Mouse (Mus musculus) kidney, embryonic 15.5 days (tissue): Measurements from ENCODE around the gene Plod1. TPM values are rescaled to one million over a fixed set of nuclear protein-coding genes. Genes with fewer than 3 reads are reported as not detected.
A peak's percentile ranks its signal among the peaks of the same experiment; 100 is the strongest.

Source experiments
- ATAC-seq: fragments of 200-750 bp; cut with Nextera tagmentation; replicated peaks from 2 replicates; pipeline ENCODE4 v1.8.0; 2017; ENCODE audit warnings: moderate TSS enrichment; ENCODE audit not compliant: low FRiP score
- H3K27ac ChIP-seq: fragments of 300-500 bp; sonication (generic); 2 replicates; pipeline ENCODE4 v1.5.1; 2015; ENCODE audit warnings: mild to moderate bottlenecking, inconsistent platforms
- H3K27me3 ChIP-seq: fragments of 300-500 bp; sonication (generic); 2 replicates; pipeline ENCODE4 v1.6.1; 2015; ENCODE audit warnings: inconsistent platforms
- H3K36me3 ChIP-seq: fragments of 300-500 bp; sonication (generic); 2 replicates; pipeline ENCODE4 v1.6.1; 2015; ENCODE audit warnings: inconsistent platforms
- H3K4me1 ChIP-seq: fragments of 300-500 bp; sonication (generic); 2 replicates; pipeline ENCODE4 v1.6.1; 2015; ENCODE audit warnings: inconsistent platforms
- H3K4me2 ChIP-seq: fragments of 300-500 bp; sonication (generic); 2 replicates; pipeline ENCODE4 v1.6.1; 2015; ENCODE audit warnings: moderate library complexity, mild to moderate bottlenecking, inconsistent platforms
- H3K4me3 ChIP-seq: fragments of 300-500 bp; sonication (generic); replicated peaks from 2 replicates; pipeline ENCODE4 v1.5.1; 2015; ENCODE audit warnings: mild to moderate bottlenecking, inconsistent platforms
- H3K9ac ChIP-seq: fragments of 300-500 bp; sonication (generic); 2 replicates; pipeline ENCODE4 v1.6.1; 2015; ENCODE audit warnings: mild to moderate bottlenecking, inconsistent platforms
- H3K9me3 ChIP-seq: fragments of 300-500 bp; sonication (generic); replicated peaks from 2 replicates; pipeline ENCODE4 v1.6.1; 2016; ENCODE audit warnings: inconsistent platforms
- WGBS: fragments of 180-500 bp; shearing (Covaris S2); methylation state at CpG from one replicate; pipeline ENCODE4 v1.1.7; 2015; ENCODE audit warnings: mixed read lengths; 5-methylcytosine and 5-hydroxymethylcytosine counted together
- polyA plus RNA-seq: library from polyadenylated mRNA; unstranded; fragments of >200 nt; fragmentation: Nextera tagmentation; extraction: Ambion mirVana; gene quantifications from 2 replicates; pipeline ENCODE4 v1.2.1, GENCODE M21; 2015

Plod1 gene
- polyA plus RNA-seq, 1 experiment from 2014 or later, result 56.0 TPM

GRCm38 (mm10) chr4:147959881-147960831 is 23.6 kb upstream of the Plod1 start:
- Histone ChIP-seq H3K9ac (no peak overlapping the region), H3K27ac (no peak overlapping the region), H3K4me1 (no peaks in the 10 kb centered on the region), H3K4me2 (no peak overlapping the region), H3K9me3 (no peaks in the 10 kb centered on the region), H3K4me3 (no peak overlapping the region), H3K27me3 (no peaks in the 10 kb centered on the region), H3K36me3 (no peaks in the 10 kb centered on the region)
- 38% methylated on average over 6 of the region's 6 CpGs for WGBS
- ATAC-seq, result 0 out of 2 replicates have a peak, but pooled peaks have one; percentile 63

GRCm38 (mm10) chr4:147957141-147957540 is 20.6 kb upstream of the Plod1 start:
- no peaks in the 10 kb centered on the region for H3K9me3 ChIP-seq
- no peaks in the 10 kb centered on the region for H3K36me3 ChIP-seq
- H3K4me1 ChIP-seq, result no peaks in the 10 kb centered on the region
- 42% methylated on average over 11 of the region's 11 CpGs for WGBS
- no peak overlapping the region for H3K27ac ChIP-seq
- no peak overlapping the region for H3K4me2 ChIP-seq
- no peak overlapping the region for H3K9ac ChIP-seq
- ATAC-seq, result no peak
- no peaks in the 10 kb centered on the region for H3K27me3 ChIP-seq
- no peak overlapping the region for H3K4me3 ChIP-seq

- H3K36me3 ChIP-seq, result peaks cover 7% of the 10 kb centered on the region
- H3K4me1 ChIP-seq, result no peaks in the 10 kb centered on the region
- WGBS, result 11% methylated on average over 4 of the region's 4 CpGs
- no peak overlapping the region for H3K27ac ChIP-seq
- no peak overlapping the region for H3K9ac ChIP-seq
- no peaks in the 10 kb centered on the region for H3K9me3 ChIP-seq
- no peaks in the 10 kb centered on the region for H3K27me3 ChIP-seq
- H3K4me2 ChIP-seq, result no peak overlapping the region
- H3K4me3 ChIP-seq, result no peak overlapping the region
- no peak for ATAC-seq
Measured at GRCm38 (mm10) chr4:147953590-147953989, 17.0 kb upstream of the Plod1 start.

- H3K4me2 ChIP-seq, result no peak overlapping the region
- ATAC-seq, result no peak
- H3K9ac ChIP-seq, result no peak overlapping the region
- H3K27ac ChIP-seq, result no peak overlapping the region
- 60% methylated on average over 2 of the region's 2 CpGs for WGBS
- no peaks in the 10 kb centered on the region for H3K9me3 ChIP-seq
- H3K27me3 ChIP-seq, result no peaks in the 10 kb centered on the region
- H3K4me1 ChIP-seq, result peaks cover 10% of the 10 kb centered on the region
- peaks cover 64% of the 10 kb centered on the region for H3K36me3 ChIP-seq
- H3K4me3 ChIP-seq, result no peak overlapping the region
Measured at GRCm38 (mm10) chr4:147947511-147947910, 10.9 kb upstream of the Plod1 start.

GRCm38 (mm10) chr4:147943005-147943404 is 6.4 kb upstream of the Plod1 start:
- Histone ChIP-seq H3K9ac (no peak overlapping the region), H3K36me3 (peaks cover 53% of the 10 kb centered on the region), H3K4me3 (peak overlapping the region; percentile 94; the same call in 1 of the 2 replicates), H3K4me2 (peak overlapping the region; percentile 99; the same call in 1 of the 2 replicates), H3K27me3 (no peaks in the 10 kb centered on the region), H3K4me1 (peaks cover 48% of the 10 kb centered on the region), H3K9me3 (no peaks in the 10 kb centered on the region), H3K27ac (no peak overlapping the region)
- WGBS, result 97% methylated on average over 1 of the region's 1 CpGs
- ATAC-seq, result no peak

DNA sequence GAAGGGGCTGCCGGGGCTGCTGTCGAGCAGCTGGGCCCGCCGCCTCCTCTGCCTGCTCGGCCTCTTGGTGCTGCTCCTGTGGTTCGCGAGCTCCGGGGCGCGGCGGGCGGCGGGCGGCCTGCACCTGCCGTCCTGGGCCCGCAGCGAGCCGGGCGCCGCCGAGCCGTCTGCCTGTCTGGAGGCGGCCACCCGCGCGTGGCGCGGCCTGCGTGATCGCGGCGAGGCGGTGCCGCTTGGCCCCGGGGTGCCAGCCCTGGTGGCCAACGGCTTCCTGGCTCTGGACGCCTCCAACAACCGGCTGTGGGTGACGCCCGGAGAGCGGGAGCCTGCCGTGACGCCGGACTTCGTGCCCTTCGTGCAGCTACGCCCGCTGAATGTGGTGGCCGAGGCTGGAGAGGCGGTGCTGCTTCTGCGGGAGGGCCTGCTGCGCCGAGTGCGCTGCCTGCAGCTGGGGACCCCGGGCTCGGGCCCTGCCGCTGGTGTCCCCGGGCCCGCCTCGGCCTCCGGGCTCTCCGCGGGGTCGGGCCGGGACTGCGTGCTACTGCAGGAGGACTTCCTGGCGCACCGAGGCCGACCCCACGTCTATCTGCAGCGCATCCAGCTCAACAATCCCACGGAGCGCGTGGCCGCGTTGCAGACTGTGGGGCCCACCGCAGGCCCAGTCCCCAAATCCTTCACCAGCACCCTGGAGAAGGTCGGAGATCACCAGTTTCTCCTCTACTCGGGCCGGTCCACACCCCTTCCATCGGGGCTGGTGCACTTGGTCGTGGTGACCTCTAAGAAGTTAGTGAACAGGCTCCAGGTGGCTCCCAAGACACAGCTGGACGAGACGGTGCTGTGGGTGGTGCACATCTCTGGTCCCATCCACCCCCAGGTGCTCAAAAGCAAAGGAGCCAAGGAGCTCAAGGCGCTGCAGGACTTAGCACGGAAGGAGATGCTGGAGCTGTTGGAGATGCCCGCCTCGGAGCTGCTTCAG is 4.8 kb upstream of the Plod1 start:
- ATAC-seq, result peak; percentile 63
- 6% methylated on average over 82 of the region's 88 CpGs for WGBS
- peak overlapping the region; percentile 81 for H3K9ac ChIP-seq
- H3K4me1 ChIP-seq, result peaks cover 57% of the 10 kb centered on the region
- peak overlapping the region; percentile 99 for H3K4me2 ChIP-seq
- peak overlapping the region; percentile 88 for H3K27ac ChIP-seq
- no peaks in the 10 kb centered on the region for H3K27me3 ChIP-seq
- H3K9me3 ChIP-seq, result no peaks in the 10 kb centered on the region
- peak overlapping the region; percentile 94 for H3K4me3 ChIP-seq
- peaks cover 36% of the 10 kb centered on the region for H3K36me3 ChIP-seq

DNA sequence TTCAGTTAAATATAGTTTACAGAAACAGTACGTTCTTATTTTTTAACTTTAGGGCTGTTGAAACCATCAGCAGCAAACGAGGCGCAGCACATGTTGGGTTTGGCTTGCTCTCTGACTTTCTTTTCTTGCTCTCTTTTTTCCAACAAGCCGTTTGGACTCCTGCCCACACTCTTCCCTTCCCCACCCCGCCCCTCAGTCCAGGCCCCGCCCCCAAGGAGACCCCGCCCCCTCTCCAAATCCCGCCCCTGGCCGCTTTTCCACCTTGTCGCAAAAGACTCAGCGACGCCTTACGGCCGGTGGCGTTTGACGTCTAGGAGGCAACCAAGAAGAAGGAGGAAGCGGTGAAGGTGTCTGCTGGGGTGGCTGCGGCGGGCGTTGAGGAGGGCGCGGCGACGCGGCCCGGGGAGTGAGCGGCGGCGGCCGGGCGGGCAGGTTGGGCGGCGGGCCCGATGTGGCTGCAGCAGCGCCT is 4.0 kb upstream of the Plod1 start, which contains the start of gene 2510039O18Rik:
TSS of gene 2510039O18Rik (plus strand) at position 320 of the 469 bp plus-strand sequence.
- H3K4me1 ChIP-seq, result peaks cover 63% of the 10 kb centered on the region
- H3K36me3 ChIP-seq, result peaks cover 29% of the 10 kb centered on the region
- H3K4me2 ChIP-seq, result peak within 1 kb of the TSS; percentile 99
- H3K9ac ChIP-seq, result peak within 1 kb of the TSS; percentile 81
- under 1% methylated on average over 35 of the region's 35 CpGs for WGBS
- H3K27me3 ChIP-seq, result no peaks in the 10 kb centered on the region
- peak; percentile 66 for ATAC-seq
- no peaks in the 10 kb centered on the region for H3K9me3 ChIP-seq
- peak within 1 kb of the TSS; percentile 88 for H3K27ac ChIP-seq
- peak within 1 kb of the TSS; percentile 94 for H3K4me3 ChIP-seq

DNA sequence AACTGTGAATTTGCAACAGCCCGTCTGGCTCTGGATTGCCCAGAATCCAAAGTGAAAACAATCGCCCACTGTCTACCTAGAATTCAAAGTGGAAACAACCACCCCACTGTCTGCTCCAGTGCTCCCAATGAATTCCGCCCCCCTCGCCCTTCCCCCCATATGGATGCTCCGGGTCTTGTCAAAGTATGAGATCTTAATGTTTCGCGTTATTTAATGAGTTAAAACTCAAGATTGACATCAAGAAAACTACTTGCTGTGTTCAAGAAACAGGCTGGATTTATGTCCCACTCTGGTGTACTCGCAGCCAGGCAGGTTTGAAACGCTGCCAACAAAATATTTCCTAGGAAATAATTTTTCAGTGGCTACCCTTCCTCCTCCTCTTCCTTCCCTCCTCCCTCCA is 3.5 kb upstream of the Plod1 start:
- Histone ChIP-seq H3K27me3 (no peaks in the 10 kb centered on the region), H3K9ac (no peak overlapping the region), H3K9me3 (no peaks in the 10 kb centered on the region), H3K27ac (peak overlapping the region; percentile 88), H3K4me1 (peaks cover 68% of the 10 kb centered on the region), H3K4me2 (peak overlapping the region; percentile 99), H3K4me3 (peak overlapping the region; percentile 94), H3K36me3 (peaks cover 24% of the 10 kb centered on the region)
- WGBS, result 42% methylated on average over 9 of the region's 9 CpGs
- peak; percentile 1 for ATAC-seq

DNA sequence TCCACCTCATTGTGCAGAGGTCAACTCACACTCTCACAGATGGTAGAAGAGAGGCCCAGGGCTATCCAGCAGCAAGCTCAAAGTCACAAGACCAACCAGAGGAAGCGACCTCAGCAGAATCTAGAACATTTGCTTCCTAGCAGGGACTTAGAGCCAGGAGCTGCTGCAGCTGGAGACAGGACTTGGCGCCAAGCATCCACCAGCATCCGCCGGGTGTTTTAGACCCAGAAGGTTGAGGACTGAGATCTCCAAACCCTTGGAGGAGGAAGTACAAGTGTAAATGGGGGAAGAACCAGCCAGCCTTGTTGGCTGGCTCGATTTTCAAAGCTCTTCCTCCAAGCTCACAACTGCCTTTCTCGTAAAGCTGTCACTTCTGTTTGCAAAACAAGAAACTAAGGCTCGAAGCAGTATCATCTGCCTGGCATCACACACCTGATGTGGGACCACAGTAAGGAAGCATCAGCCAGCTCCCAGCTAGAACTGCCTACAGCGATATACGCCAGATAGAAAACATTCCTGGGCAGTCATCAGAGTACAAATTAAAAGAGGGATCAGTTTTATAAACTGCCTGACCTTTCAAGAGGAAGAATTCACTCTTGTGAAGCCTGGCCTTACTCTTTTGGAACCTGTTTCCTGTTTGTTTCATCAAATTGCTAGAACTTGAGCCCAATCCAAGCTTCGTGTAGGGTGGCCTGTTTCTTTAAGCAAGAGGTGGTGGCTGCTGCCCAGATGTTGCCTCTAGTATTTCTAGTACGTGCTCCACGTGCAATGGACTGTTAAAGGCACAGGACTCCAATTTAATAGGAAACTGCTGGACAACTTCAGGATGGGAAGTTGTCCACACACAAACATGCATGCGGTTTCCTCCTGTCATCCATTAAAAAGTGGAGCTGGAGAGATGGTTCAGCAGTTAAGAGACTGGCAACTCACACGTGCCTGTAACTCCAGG is 1.9 kb upstream of the Plod1 start:
- Histone ChIP-seq H3K4me2 (no peak overlapping the region), H3K27ac (peak overlapping the region; percentile 88), H3K36me3 (peaks cover 7% of the 10 kb centered on the region), H3K4me1 (peaks cover 84% of the 10 kb centered on the region), H3K4me3 (no peak overlapping the region), H3K9ac (no peak overlapping the region), H3K27me3 (no peaks in the 10 kb centered on the region), H3K9me3 (no peaks in the 10 kb centered on the region)
- ATAC-seq, result no peak
- WGBS, result 35% methylated on average over 14 of the region's 14 CpGs

- H3K4me2 ChIP-seq, result peak overlapping the region; percentile 88; the same call in 1 of the 2 replicates
Measured at GRCm38 (mm10) chr4:147937486-147937885, 919 bp upstream of the Plod1 start.

More at GRCm38 (mm10) chr4:147937486-147937885, 919 bp upstream of the Plod1 start:
- no peak overlapping the region for H3K9ac ChIP-seq
- no peaks in the 10 kb centered on the region for H3K9me3 ChIP-seq
- peaks cover 81% of the 10 kb centered on the region for H3K4me1 ChIP-seq
- 66% methylated on average over 5 of the region's 5 CpGs for WGBS
- no peak overlapping the region for H3K4me3 ChIP-seq
- H3K27me3 ChIP-seq, result no peaks in the 10 kb centered on the region
- no peaks in the 10 kb centered on the region for H3K36me3 ChIP-seq
- ATAC-seq, result no peak
- H3K27ac ChIP-seq, result peak overlapping the region; percentile 88; the same call in 1 of the 2 replicates
